Mouse (Mus musculus) ES-E14 (cell line): ENCODE data around the gene Stx1a. TPM values are rescaled to one million over a fixed set of nuclear protein-coding genes. Genes with fewer than 3 reads are reported as not detected.
A peak's percentile ranks its signal among the peaks of the same experiment; 100 is the strongest.

Experiments used
- DNase-seq: peaks from one replicate; pipeline ENCODE4 v3.0.0-alpha.2; 2013; ENCODE audit warnings: low read depth, low spot score
- H3K27ac ChIP-seq: 2 replicates; pipeline ENCODE4 v1.5.1; 2012; ENCODE audit warnings: low read depth, mild to moderate bottlenecking, low read length, moderate library complexity, mixed read lengths; ENCODE audit not compliant: poor library complexity, insufficient read depth, severe bottlenecking
- H3K36me3 ChIP-seq: 2 replicates; pipeline ENCODE4 v1.6.1; 2012; ENCODE audit warnings: mild to moderate bottlenecking, low read length, moderate library complexity, mixed read lengths; ENCODE audit not compliant: control insufficient read depth, poor library complexity, insufficient read depth, severe bottlenecking
- H3K4me1 ChIP-seq, 2 experiments: fragments of 150-350 bp in 1 of 2; sonication (generic) in 1 of 2; 2 replicates each; pipeline ENCODE4 v1.6.1; 2012; ENCODE audit warnings: low read length in 2 of 2, mild to moderate bottlenecking in 1 of 2, mixed read lengths in 1 of 2; ENCODE audit not compliant: control insufficient read depth in 2 of 2, insufficient read depth in 2 of 2, poor library complexity in 1 of 2
- H3K4me3 ChIP-seq, 2 experiments: fragments of 150-350 bp in 1 of 2; sonication (generic) in 1 of 2; 2 replicates each; pipeline ENCODE4 v1.5.1; 2012; ENCODE audit warnings: low read length in 2 of 2, low read depth in 1 of 2, mild to moderate bottlenecking in 1 of 2, mixed read lengths in 1 of 2; ENCODE audit not compliant: insufficient read depth in 1 of 2, poor library complexity in 1 of 2, severe bottlenecking in 1 of 2
- H3K9ac ChIP-seq: 2 replicates; pipeline ENCODE4 v1.6.1; 2012; ENCODE audit warnings: low read depth, mild to moderate bottlenecking, low read length, mixed read lengths; ENCODE audit not compliant: poor library complexity, insufficient read depth, severe bottlenecking
- H3K9me3 ChIP-seq: fragments of 150-350 bp; sonication (generic); 2 replicates; pipeline ENCODE4 v1.6.1; 2012; ENCODE audit warnings: low read depth, mild to moderate bottlenecking, low read length; ENCODE audit not compliant: control insufficient read depth, insufficient read depth
- CHD2 ChIP-seq: IDR thresholded peaks from 2 replicates; pipeline ENCODE4 v1.6.1; 2014; ENCODE audit warnings: mild to moderate bottlenecking, low read depth, low read length, inconsistent platforms
- HCFC1 ChIP-seq: IDR thresholded peaks from 2 replicates; pipeline ENCODE4 v1.6.1; 2012; ENCODE audit warnings: low read length, inconsistent platforms, borderline replicate concordance; ENCODE audit not compliant: insufficient read depth
- MAFK ChIP-seq: IDR thresholded peaks from 2 replicates; pipeline ENCODE4 v1.6.1; 2014; ENCODE audit warnings: mild to moderate bottlenecking, low read depth, low read length, inconsistent platforms; ENCODE audit not compliant: insufficient read depth
- ZC3H11A ChIP-seq: IDR thresholded peaks from 2 replicates; pipeline ENCODE4 v1.6.1; 2012; ENCODE audit warnings: low read depth, mild to moderate bottlenecking, inconsistent platforms, low read length, borderline replicate concordance
- ZNF384 ChIP-seq: IDR thresholded peaks from 2 replicates; pipeline ENCODE4 v1.6.1; 2012; ENCODE audit warnings: low read depth, low read length, inconsistent platforms
- in situ Hi-C, 2 experiments: fragments of 600-800 bp; cut with MboI; formaldehyde crosslinking; loops; one replicate each; pipeline ENCODE4 v1.15.1; 2025; ENCODE audit warnings: low sequenced_read_pairs in 2 of 2, inconsistent platforms in 1 of 2; ENCODE audit not compliant: unreplicated experiment in 2 of 2
- total RNA-seq: library from RNA; depleted of rRNA; stranded (reverse); fragments of 300-350 nt; gene quantifications from 2 replicates; pipeline ENCODE4 v1.2.3, GENCODE M21; 2012

Stx1a gene
- total RNA-seq, 1 experiment = 9.5 TPM

- H3K4me3 ChIP-seq = peak overlapping the region in 1 of 2 experiments; percentile 17; a peak in 2 of 4 replicates
- in situ Hi-C loops = no loop called here
Observed at GRCm38 (mm10) chr5:135001309-135001708, 22.0 kb upstream of the Stx1a start.

GRCm38 (mm10) chr5:135002151-135002550 lies 21.1 kb upstream of the Stx1a start:
- TF ChIP-seq ZC3H11A (no peak), HCFC1 (no peak), CHD2 (no peak), ZNF384 (no peak), MAFK (no peak)
- DNase-seq = no peak
- Histone ChIP-seq H3K36me3 (no peaks in the 10 kb centered on the region), H3K27ac (peak overlapping the region; percentile 1; the same call in 1 of the 2 replicates), H3K4me1 (peaks cover 0 to 15% of the 10 kb centered on the region in 2 experiments; a peak in 2 of 4 replicates), H3K9me3 (no peaks in the 10 kb centered on the region), H3K4me3 (no peak overlapping the region), H3K9ac (no peak overlapping the region)
- in situ Hi-C loops = no loop called here

More at GRCm38 (mm10) chr5:135001309-135001708, 22.0 kb upstream of the Stx1a start:
- Histone ChIP-seq H3K27ac (peak overlapping the region; percentile 66; the same call in 1 of the 2 replicates), H3K9ac (0 out of 2 replicates have a peak overlapping the region, but pooled peaks have one; percentile 16), H3K9me3 (no peaks in the 10 kb centered on the region), H3K36me3 (no peaks in the 10 kb centered on the region), H3K4me1 (peaks cover 0 to 15% of the 10 kb centered on the region in 2 experiments; a peak in 2 of 4 replicates)
- TF ChIP-seq MAFK (no peak), ZC3H11A (no peak), CHD2 (no peak), ZNF384 (no peak), HCFC1 (peak; percentile 61; the same call in 1 of the 2 replicates)
- DNase-seq = peak; percentile 95

GRCm38 (mm10) chr5:135007802-135008571 lies 15.3 kb upstream of the Stx1a start:
- DNase-seq = no peak
- TF ChIP-seq ZC3H11A = no peak
- TF ChIP-seq MAFK = no peak
- no peak for TF ChIP-seq CHD2
- TF ChIP-seq ZNF384 = no peak
- TF ChIP-seq HCFC1 = no peak
- H3K27ac ChIP-seq = peak overlapping the region; percentile 93
- peaks cover 9% of the 10 kb centered on the region; the same call in 1 of the 2 replicates for H3K36me3 ChIP-seq
- H3K4me1 ChIP-seq = peaks cover 0 to 13% of the 10 kb centered on the region in 2 experiments; a peak in 1 of 4 replicates
- no peaks in the 10 kb centered on the region for H3K9me3 ChIP-seq
- H3K9ac ChIP-seq = peak overlapping the region; percentile 84
- peak overlapping the region; percentile 63 to 71 for H3K4me3 ChIP-seq
- in situ Hi-C loops = no loop called here

GRCm38 (mm10) chr5:135008671-135009589 lies 14.4 kb upstream of the Stx1a start, which contains the start of gene Abhd11:
TSS of gene Abhd11 (plus strand) at chr5:135009152.
- in situ Hi-C loops = no loop called here
- Histone ChIP-seq H3K4me1 (peaks cover 0 to 13% of the 10 kb centered on the region in 2 experiments; a peak in 1 of 4 replicates), H3K9ac (peak within 1 kb of the TSS; percentile 92), H3K27ac (peak within 1 kb of the TSS; percentile 94), H3K9me3 (no peaks in the 10 kb centered on the region), H3K4me3 (peak within 1 kb of the TSS; percentile 82 to 90), H3K36me3 (peaks cover 9% of the 10 kb centered on the region; the same call in 1 of the 2 replicates)
- DNase-seq = peak; percentile 100
- TF ChIP-seq ZNF384 = no peak
